Mouse (Mus musculus) cerebellum, postnatal 10 days (tissue): ENCODE results near the gene Kcmf1.
A peak's percentile ranks its signal among the peaks of the same experiment; 100 is the strongest.
"Not testable (repeated sequence)": the region's sequence is repeated elsewhere in the genome, so short reads cannot be mapped to it uniquely, and the experiment has no call there.

ENCODE experiments used
- DNase-seq, 2 experiments: peaks; one replicate each; pipeline ENCODE4 v3.0.0; 2021; ENCODE audit warnings: mixed read lengths in 2 of 2

The Kcmf1 gene

GRCm38 (mm10) chr6:72898244-72899200 is 1.3 kb downstream of the Kcmf1 start:
- DNase-seq, result peak; percentile 76 to 78

- DNase-seq, result no peak
These were observed 4.8 kb downstream of the Kcmf1 start for GRCm38 (mm10) chr6:72895000-72895399.

GRCm38 (mm10) chr6:72891238-72891637 is 8.5 kb downstream of the Kcmf1 start:
- DNase-seq, result peak in 1 of 2 experiments; percentile 20

GRCm38 (mm10) chr6:72888655-72889054 is 11.1 kb downstream of the Kcmf1 start:
- DNase-seq, result no peak

- no peak for DNase-seq
These were observed 14.5 kb downstream of the Kcmf1 start for GRCm38 (mm10) chr6:72885268-72885667.

GRCm38 (mm10) chr6:72884767-72885166 is 15.0 kb downstream of the Kcmf1 start:
- no peak for DNase-seq

GRCm38 (mm10) chr6:72882661-72883458 is 16.9 kb downstream of the Kcmf1 start:
- DNase-seq, result peak; percentile 18 to 19

- no peak for DNase-seq
These were observed 17.6 kb downstream of the Kcmf1 start for GRCm38 (mm10) chr6:72882222-72882621.

GRCm38 (mm10) chr6:72881619-72881979 is 18.2 kb downstream of the Kcmf1 start:
- DNase-seq, result no peak

GRCm38 (mm10) chr6:72880913-72881618 is 18.7 kb downstream of the Kcmf1 start:
- no peak for DNase-seq

- no peak for DNase-seq
These were observed 23.1 kb downstream of the Kcmf1 start for GRCm38 (mm10) chr6:72876629-72877028.

- DNase-seq, result peak; percentile 55 to 65
These were observed 26.4 kb downstream of the Kcmf1 start for GRCm38 (mm10) chr6:72873338-72873737.

- no peak for DNase-seq
These were observed 27.5 kb downstream of the Kcmf1 start for GRCm38 (mm10) chr6:72872276-72872675.

GRCm38 (mm10) chr6:72869601-72870000 is 30.2 kb downstream of the Kcmf1 start:
- DNase-seq, result peak in 1 of 2 experiments; percentile 24

GRCm38 (mm10) chr6:72868688-72869087 is 31.1 kb downstream of the Kcmf1 start:
- DNase-seq, result peak in 1 of 2 experiments; percentile 12

GRCm38 (mm10) chr6:72867746-72868145 is 32.0 kb downstream of the Kcmf1 start:
- no peak for DNase-seq

GRCm38 (mm10) chr6:72866232-72866631 is 33.5 kb downstream of the Kcmf1 start:
- DNase-seq, result no peak

- not testable (repeated sequence) for DNase-seq
These were observed 37.1 kb downstream of the Kcmf1 start for GRCm38 (mm10) chr6:72862686-72863085.

- no peak for DNase-seq
These were observed 45.5 kb downstream of the Kcmf1 start for GRCm38 (mm10) chr6:72854256-72854655.

- peak; percentile 41 to 50 for DNase-seq
These were observed 47.6 kb downstream of the Kcmf1 start for GRCm38 (mm10) chr6:72852180-72852579.

GRCm38 (mm10) chr6:72851633-72852032 is 48.1 kb downstream of the Kcmf1 start:
- peak; percentile 59 to 61 for DNase-seq

GRCm38 (mm10) chr6:72841986-72842502 is 57.7 kb downstream of the Kcmf1 start:
- DNase-seq, result no peak
